Mouse (Mus musculus) T-cell, adult 2 months (primary cell): ENCODE measurements around the gene Bckdha.
A peak's percentile ranks its signal among the peaks of the same experiment; 100 is the strongest.

Source experiments
- DNase-seq: peaks from one replicate; pipeline ENCODE4 v3.0.0; 2022; ENCODE audit warnings: low spot score

The Bckdha gene

GRCm38 (mm10) chr7:25645074-25645473 lies 13.7 kb downstream of the Bckdha start:
- no peak for DNase-seq

- DNase-seq: no peak
Observed at GRCm38 (mm10) chr7:25644631-25645030, 14.2 kb downstream of the Bckdha start.

- DNase-seq: peak; percentile 44
Observed at GRCm38 (mm10) chr7:25644136-25644535, 14.6 kb downstream of the Bckdha start.

- no peak for DNase-seq
Observed at GRCm38 (mm10) chr7:25639754-25640153, 19.0 kb downstream of the Bckdha start.

- no peak for DNase-seq
Observed at GRCm38 (mm10) chr7:25637099-25637498, 21.7 kb downstream of the Bckdha start.

- peak; percentile 53 for DNase-seq
Observed at GRCm38 (mm10) chr7:25636373-25636772, 22.4 kb downstream of the Bckdha start.

GRCm38 (mm10) chr7:25632679-25633078 lies 26.1 kb downstream of the Bckdha start:
- DNase-seq: no peak

- no peak for DNase-seq
Observed at GRCm38 (mm10) chr7:25628323-25628620, 30.5 kb downstream of the Bckdha start.

GRCm38 (mm10) chr7:25627431-25628322 lies 31.1 kb downstream of the Bckdha start:
- DNase-seq: no peak

- no peak for DNase-seq
Observed at GRCm38 (mm10) chr7:25626509-25627430, 32.0 kb downstream of the Bckdha start, which contains the start of gene B3gnt8. TSS of gene B3gnt8 (plus strand) at chr7:25626654.

- DNase-seq: no peak
Observed at GRCm38 (mm10) chr7:25625594-25626250, 33.1 kb downstream of the Bckdha start.

GRCm38 (mm10) chr7:25624851-25625250 lies 33.9 kb downstream of the Bckdha start:
- DNase-seq: no peak

- no peak for DNase-seq
Observed at GRCm38 (mm10) chr7:25623857-25624370, 34.9 kb downstream of the Bckdha start.

GRCm38 (mm10) chr7:25620751-25621150 lies 38.0 kb downstream of the Bckdha start:
- no peak for DNase-seq

GRCm38 (mm10) chr7:25620101-25620500 lies 38.7 kb downstream of the Bckdha start:
- no peak for DNase-seq

- no peak for DNase-seq
Observed at GRCm38 (mm10) chr7:25619722-25619991, 39.1 kb downstream of the Bckdha start.

- DNase-seq: peak; percentile 95
Observed at GRCm38 (mm10) chr7:25618865-25619721, 39.7 kb downstream of the Bckdha start, which contains the start of gene Dmac2. TSS of gene Dmac2 (plus strand) at chr7:25619414.

GRCm38 (mm10) chr7:25617376-25618160 lies 41.2 kb downstream of the Bckdha start:
- DNase-seq: no peak

GRCm38 (mm10) chr7:25615706-25616011 lies 43.1 kb downstream of the Bckdha start, which contains the start of gene Erich4:
TSS of gene Erich4 (minus strand) at chr7:25615892.
- DNase-seq: no peak
